Mouse (Mus musculus) kidney, embryonic 15.5 days (tissue): ENCODE measurements around the gene Phf14. TPM values are rescaled to one million over a fixed set of nuclear protein-coding genes. Genes with fewer than 3 reads are reported as not detected.
"Not testable (repeated sequence)": the region's sequence is repeated elsewhere in the genome, so short reads cannot be mapped to it uniquely, and the experiment has no call there.

ENCODE experiments used
- ATAC-seq: fragments of 200-750 bp; cut with Nextera tagmentation; replicated peaks from 2 replicates; pipeline ENCODE4 v1.8.0; 2017; ENCODE audit warnings: moderate TSS enrichment; ENCODE audit not compliant: low FRiP score
- H3K27ac ChIP-seq: fragments of 300-500 bp; sonication (generic); 2 replicates; pipeline ENCODE4 v1.5.1; 2015; ENCODE audit warnings: mild to moderate bottlenecking, inconsistent platforms
- H3K27me3 ChIP-seq: fragments of 300-500 bp; sonication (generic); 2 replicates; pipeline ENCODE4 v1.6.1; 2015; ENCODE audit warnings: inconsistent platforms
- H3K36me3 ChIP-seq: fragments of 300-500 bp; sonication (generic); 2 replicates; pipeline ENCODE4 v1.6.1; 2015; ENCODE audit warnings: inconsistent platforms
- H3K4me1 ChIP-seq: fragments of 300-500 bp; sonication (generic); 2 replicates; pipeline ENCODE4 v1.6.1; 2015; ENCODE audit warnings: inconsistent platforms
- H3K4me2 ChIP-seq: fragments of 300-500 bp; sonication (generic); 2 replicates; pipeline ENCODE4 v1.6.1; 2015; ENCODE audit warnings: moderate library complexity, mild to moderate bottlenecking, inconsistent platforms
- H3K4me3 ChIP-seq: fragments of 300-500 bp; sonication (generic); replicated peaks from 2 replicates; pipeline ENCODE4 v1.5.1; 2015; ENCODE audit warnings: mild to moderate bottlenecking, inconsistent platforms
- H3K9ac ChIP-seq: fragments of 300-500 bp; sonication (generic); 2 replicates; pipeline ENCODE4 v1.6.1; 2015; ENCODE audit warnings: mild to moderate bottlenecking, inconsistent platforms
- H3K9me3 ChIP-seq: fragments of 300-500 bp; sonication (generic); replicated peaks from 2 replicates; pipeline ENCODE4 v1.6.1; 2016; ENCODE audit warnings: inconsistent platforms
- WGBS: fragments of 180-500 bp; shearing (Covaris S2); methylation state at CpG from one replicate; pipeline ENCODE4 v1.1.7; 2015; ENCODE audit warnings: mixed read lengths; 5-methylcytosine and 5-hydroxymethylcytosine counted together
- polyA plus RNA-seq: library from polyadenylated mRNA; unstranded; fragments of >200 nt; fragmentation: Nextera tagmentation; extraction: Ambion mirVana; gene quantifications from 2 replicates; pipeline ENCODE4 v1.2.1, GENCODE M21; 2015

Phf14 gene
- polyA plus RNA-seq, 1 experiment from 2014 or later, result 69.7 TPM

DNA sequence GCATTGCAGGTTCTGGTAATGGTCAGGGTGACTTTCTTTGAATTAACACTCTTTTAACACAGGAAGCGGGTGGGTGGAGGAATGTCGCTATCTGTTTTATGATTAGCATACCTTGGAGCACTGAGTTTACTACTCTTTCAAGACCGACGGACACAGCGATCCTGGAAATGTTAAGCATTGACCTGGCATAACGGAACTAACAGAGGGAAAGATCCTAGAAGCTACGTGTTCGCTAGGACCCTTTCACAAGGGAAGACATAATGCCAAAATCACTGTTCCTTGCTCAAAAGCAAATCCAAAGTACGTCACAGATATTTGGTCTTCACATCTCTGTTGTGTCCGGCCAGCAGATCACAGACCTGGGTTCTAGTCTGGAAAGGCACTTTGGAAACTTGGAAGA is 199.7 kb downstream of the Phf14 start:
- Histone ChIP-seq H3K9ac (no peak overlapping the region), H3K4me1 (0 out of 2 replicates have a peak, but pooled peaks cover 3% of the 10 kb centered on the region), H3K36me3 (no peaks in the 10 kb centered on the region), H3K27ac (no peak overlapping the region), H3K9me3 (no peaks in the 10 kb centered on the region), H3K4me2 (0 out of 2 replicates have a peak overlapping the region, but pooled peaks have one; percentile 2), H3K27me3 (no peaks in the 10 kb centered on the region), H3K4me3 (no peak overlapping the region)
- 66% methylated on average over 10 of the region's 10 CpGs for WGBS
- ATAC-seq, result no peak

DNA sequence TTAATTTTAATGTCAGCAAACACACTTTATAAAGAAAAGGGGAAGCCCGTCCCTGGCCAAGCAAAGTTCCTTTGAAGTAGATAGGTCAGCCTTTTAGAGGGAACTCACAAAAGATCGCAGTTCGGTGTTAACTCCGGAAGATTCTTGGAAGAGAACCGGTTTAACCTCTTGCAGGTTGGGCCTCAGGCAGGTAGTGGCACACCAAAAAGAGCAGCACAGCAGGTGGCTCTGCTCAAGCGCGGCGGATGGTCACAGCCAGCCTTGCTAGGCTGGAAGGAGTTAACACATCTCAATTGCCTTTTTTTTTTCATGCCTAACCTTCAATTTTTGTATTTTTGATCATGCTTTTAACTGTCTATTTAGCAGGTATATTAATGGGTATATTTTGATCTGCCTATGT is 200.2 kb downstream of the Phf14 start:
- WGBS, result 18% methylated on average over 8 of the region's 8 CpGs
- Histone ChIP-seq H3K27ac (no peak overlapping the region), H3K4me2 (no peak overlapping the region), H3K36me3 (no peaks in the 10 kb centered on the region), H3K4me3 (no peak overlapping the region), H3K27me3 (no peaks in the 10 kb centered on the region), H3K9me3 (no peaks in the 10 kb centered on the region), H3K4me1 (0 out of 2 replicates have a peak, but pooled peaks cover 3% of the 10 kb centered on the region), H3K9ac (no peak overlapping the region)
- no peak for ATAC-seq

DNA sequence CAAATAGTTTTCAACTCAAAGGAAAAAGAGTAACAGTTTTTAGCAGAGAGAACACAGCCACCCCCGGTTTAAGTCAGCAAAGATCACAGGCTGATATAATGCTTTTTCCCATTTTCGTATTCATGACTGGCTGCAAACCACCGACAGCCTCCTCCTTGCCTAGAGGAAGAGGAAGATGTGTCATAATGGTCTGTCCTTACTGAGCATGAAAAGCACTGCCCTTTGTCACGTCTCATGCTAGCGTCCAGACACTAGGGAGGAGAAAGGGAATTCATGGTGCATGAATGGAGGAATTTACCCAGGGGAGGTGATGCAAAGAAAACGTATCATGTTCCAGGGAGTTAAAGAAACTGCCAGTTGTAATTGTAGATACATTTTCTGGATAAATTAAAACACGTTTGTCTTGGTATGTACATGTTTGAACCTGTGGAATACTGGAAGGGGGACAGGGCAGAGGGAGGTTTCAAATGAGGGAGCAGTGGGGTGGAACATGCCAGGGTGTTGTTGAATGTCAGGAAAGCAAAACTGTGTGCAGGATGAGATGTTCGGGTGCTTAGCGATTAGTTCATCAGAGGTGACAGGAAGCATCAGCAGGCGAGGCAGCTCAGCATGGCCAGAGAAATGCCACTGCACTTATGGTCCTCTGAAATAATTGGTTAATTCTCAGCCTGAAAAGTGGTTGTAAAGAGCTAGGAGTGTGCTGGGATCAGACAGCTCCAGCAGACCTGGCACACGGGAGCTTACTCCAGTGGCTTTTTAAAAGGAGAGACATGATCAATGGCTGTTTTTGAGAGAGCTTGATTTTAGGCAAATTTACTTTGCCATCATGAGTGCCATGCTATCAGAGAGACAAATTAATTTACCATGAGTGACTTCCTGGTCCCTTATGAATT is 209.6 kb downstream of the Phf14 start:
- peak; percentile 95 for ATAC-seq
- Histone ChIP-seq H3K4me2 (peak overlapping the region; percentile 33), H3K9me3 (no peaks in the 10 kb centered on the region), H3K4me1 (peaks cover 21% of the 10 kb centered on the region), H3K27ac (peak overlapping the region; percentile 79), H3K9ac (no peak overlapping the region), H3K27me3 (no peaks in the 10 kb centered on the region), H3K36me3 (no peaks in the 10 kb centered on the region), H3K4me3 (no peak overlapping the region)
- WGBS, result 19% methylated on average over 11 of the region's 11 CpGs

DNA sequence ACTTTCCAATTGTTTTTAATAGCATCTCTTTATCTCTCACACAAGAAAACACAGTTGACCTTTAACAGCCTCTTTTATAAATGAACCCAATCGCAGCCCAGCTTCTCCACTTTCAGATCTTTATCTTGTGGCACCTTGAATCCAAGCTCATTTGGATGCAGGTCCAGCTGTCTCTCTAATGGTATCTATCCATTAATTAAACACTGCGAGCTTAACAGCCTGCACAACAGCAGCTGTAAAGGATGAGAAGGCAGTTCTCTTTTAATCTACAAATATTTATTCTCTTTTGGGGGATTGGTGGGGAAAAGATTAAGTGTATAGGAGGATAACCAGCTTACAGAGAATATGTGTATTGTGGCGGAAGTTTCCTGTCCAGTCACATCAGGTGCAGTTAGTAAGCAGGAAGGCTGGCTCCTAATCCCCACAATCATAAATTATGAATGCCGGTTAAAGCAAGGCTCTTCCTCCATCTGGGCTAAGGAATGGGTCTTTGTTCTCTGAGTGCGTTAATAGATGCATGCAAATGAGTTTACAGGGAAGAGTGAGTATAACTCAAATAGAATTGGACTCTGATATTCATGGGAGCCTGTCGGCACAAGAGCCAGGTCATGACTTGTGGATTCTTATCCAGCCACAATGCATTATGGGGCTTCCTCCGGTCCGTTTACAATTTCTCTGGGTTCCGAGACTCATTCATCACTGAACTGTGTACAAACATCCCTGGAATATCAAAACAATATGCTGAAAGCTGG is 210.4 kb downstream of the Phf14 start:
- peak overlapping the region; percentile 79 for H3K27ac ChIP-seq
- 20% methylated on average over 9 of the region's 9 CpGs for WGBS
- peak; percentile 14; the same call in 1 of the 2 replicates for ATAC-seq
- no peak overlapping the region for H3K4me3 ChIP-seq
- peak overlapping the region; percentile 13; the same call in 1 of the 2 replicates for H3K4me2 ChIP-seq
- no peak overlapping the region for H3K9ac ChIP-seq
- no peaks in the 10 kb centered on the region for H3K36me3 ChIP-seq
- no peaks in the 10 kb centered on the region for H3K9me3 ChIP-seq
- peaks cover 21% of the 10 kb centered on the region for H3K4me1 ChIP-seq
- H3K27me3 ChIP-seq, result no peaks in the 10 kb centered on the region

DNA sequence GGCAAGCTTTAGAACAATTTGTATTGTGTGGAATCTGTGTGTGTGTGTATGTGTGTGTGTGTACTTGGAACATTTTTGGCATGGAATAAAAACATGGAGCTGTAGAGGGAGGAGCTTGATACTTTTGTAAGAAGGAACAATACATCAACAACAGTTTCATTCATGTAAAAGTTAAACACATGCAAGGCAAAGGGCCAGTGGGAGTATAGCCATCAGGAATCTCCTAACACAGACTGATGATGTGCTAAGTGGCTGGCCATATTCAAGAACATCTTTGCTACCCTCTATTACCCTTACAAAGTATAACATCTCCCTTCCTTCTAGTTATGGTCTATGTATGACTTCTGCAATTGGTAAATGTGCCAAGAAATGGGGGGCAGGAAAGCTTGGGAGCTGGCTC is 215.2 kb downstream of the Phf14 start:
- ATAC-seq, result no peak
- Histone ChIP-seq H3K27me3 (no peaks in the 10 kb centered on the region), H3K9me3 (no peaks in the 10 kb centered on the region), H3K4me1 (peaks cover 14% of the 10 kb centered on the region), H3K27ac (no peak overlapping the region), H3K4me2 (no peak overlapping the region), H3K4me3 (no peak overlapping the region), H3K9ac (no peak overlapping the region), H3K36me3 (no peaks in the 10 kb centered on the region)

DNA sequence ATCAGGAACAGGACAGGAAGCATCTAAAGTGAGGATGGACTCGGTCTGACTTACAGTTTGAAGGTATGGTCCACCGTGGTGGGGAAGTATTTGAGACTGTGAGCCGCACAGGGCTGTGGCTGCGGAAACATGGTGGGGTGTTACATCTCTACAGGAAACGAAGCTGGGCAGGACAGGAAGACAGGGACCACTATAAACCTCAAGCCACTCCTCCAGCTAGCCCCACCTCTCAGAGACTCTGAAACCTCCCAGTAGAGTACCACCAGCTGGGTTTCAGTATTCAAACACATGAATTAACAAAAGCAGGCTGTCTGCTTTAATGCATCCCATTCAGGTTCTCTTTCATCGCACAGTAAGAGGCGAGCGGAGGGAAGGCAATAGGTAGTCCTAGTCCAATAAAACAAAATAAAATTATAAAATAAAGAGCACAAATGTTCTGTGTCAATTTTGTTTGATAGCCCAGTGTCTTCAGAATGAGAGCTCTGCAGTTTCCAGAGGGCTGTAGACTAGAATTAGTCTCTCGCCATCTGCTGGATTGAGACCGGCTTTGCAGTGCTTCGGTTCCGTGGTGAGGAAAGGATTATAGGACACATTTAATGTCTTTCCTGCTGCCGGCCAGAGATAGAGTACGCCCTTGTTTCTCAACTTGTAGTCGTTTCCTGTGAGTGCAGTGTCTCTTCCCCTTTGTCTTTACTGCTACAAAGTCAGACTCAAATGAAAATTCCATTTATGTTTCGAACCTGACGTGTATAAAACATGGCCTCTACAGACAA is 217.6 kb downstream of the Phf14 start:
- H3K4me2 ChIP-seq, result peak overlapping the region; percentile 28; the same call in 1 of the 2 replicates
- no peaks in the 10 kb centered on the region for H3K4me1 ChIP-seq
- WGBS, result 39% methylated on average over 17 of the region's 17 CpGs
- H3K4me3 ChIP-seq, result no peak overlapping the region
- H3K36me3 ChIP-seq, result no peaks in the 10 kb centered on the region
- no peak overlapping the region for H3K9ac ChIP-seq
- peak; percentile 89 for ATAC-seq
- H3K27ac ChIP-seq, result no peak overlapping the region
- no peaks in the 10 kb centered on the region for H3K27me3 ChIP-seq
- H3K9me3 ChIP-seq, result no peaks in the 10 kb centered on the region

DNA sequence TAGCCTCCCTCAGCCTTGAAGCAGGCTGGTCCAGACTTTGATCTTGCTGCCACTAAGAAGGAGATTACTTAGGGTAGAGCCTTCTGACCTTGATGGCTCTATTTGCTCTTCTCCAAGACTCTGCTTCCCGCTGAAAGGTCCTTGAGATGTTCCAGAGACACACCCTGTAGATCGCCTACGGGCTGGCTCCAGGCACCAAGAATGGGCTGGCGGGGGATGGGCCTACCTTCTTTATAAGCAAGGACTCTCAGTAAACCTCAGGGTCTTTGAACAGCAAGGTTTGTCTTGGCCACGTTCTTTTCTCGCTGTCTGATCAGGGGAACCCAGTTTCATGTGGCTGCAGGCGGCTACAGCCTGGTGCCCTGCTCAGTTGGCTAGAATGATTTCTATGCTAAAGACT is 219.0 kb downstream of the Phf14 start:
- H3K27me3 ChIP-seq, ATAC-seq, H3K27ac ChIP-seq, H3K9me3 ChIP-seq, H3K4me3 ChIP-seq, H3K4me1 ChIP-seq, H3K4me2 ChIP-seq, H3K36me3 ChIP-seq, H3K9ac ChIP-seq: not testable (repeated sequence)
- WGBS, result 90% methylated on average over 7 of the region's 7 CpGs

DNA sequence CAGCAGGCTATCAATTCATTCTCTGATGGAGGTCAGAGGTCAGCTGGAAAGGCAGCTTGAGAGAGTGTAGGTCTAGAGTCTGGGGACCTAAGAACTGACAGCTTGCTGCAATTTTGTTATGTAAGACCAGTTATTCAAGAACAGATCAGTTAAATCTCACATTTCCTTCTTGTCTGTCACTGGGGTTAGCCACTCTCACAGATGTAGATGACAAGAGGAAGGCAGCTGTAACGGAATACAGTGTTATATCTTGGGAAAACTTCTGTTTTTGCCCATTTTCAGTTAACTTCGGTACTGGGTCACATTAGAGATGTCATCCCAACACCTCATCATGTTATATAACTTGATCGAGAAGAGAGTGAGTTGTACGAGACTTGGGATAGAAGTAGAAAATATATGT is 219.7 kb downstream of the Phf14 start:
- Histone ChIP-seq H3K4me3 (no peak overlapping the region), H3K9ac (no peak overlapping the region), H3K36me3 (no peaks in the 10 kb centered on the region), H3K27ac (no peak overlapping the region), H3K27me3 (no peaks in the 10 kb centered on the region), H3K4me1 (no peaks in the 10 kb centered on the region), H3K9me3 (no peaks in the 10 kb centered on the region), H3K4me2 (no peak overlapping the region)
- no peak for ATAC-seq
- 87% methylated on average over 4 of the region's 4 CpGs for WGBS

Other genes starting within 250 kb of the Phf14 start
- 1,037 and 1,135 TPM in 2 replicates for gene Ndufa4, start 312 bp upstream of the Phf14 start, polyA plus RNA-seq